Mouse (Mus musculus): ENCODE measurements around the gene Prss21. TPM values are rescaled to one million over a fixed set of nuclear protein-coding genes. Genes with fewer than 3 reads are reported as not detected.

The Prss21 gene
- polyA plus RNA-seq, 1 experiment, result not detected

- Histone ChIP-seq H3K4me3 (replicated peaks; ENCODE audit: extremely low read depth, low read depth, low read length) (no peak overlapping the region), H3K4me1 (ENCODE audit: control insufficient read depth, insufficient read depth, low read length) (no peaks in the 10 kb centered on the region)
- TF ChIP-seq CTCF (IDR thresholded peaks at IDR 0.05; ENCODE audit: insufficient read depth, low read length) (no peak), POLR2A (IDR thresholded peaks at IDR 0.05; ENCODE audit: borderline replicate concordance, extremely low read depth, low read depth, low read length) (no peak)
- DNase-seq, result no peak
- WGBS, result 94% methylated on average over 1 of the region's 1 CpGs
These were observed 36.7 kb upstream of the Prss21 start for GRCm38 (mm10) chr17:23831201-23831600.

GRCm38 (mm10) chr17:23836006-23836575 lies 31.8 kb upstream of the Prss21 start, which contains the start of gene Prss33:
Gene Prss33, minus strand, starts transcription at chr17:23836056.
- WGBS, result 81% methylated on average over 8 of the region's 8 CpGs
- Histone ChIP-seq H3K4me3 (replicated peaks; ENCODE audit: extremely low read depth, low read depth, low read length) (no peak within 1 kb of the TSS), H3K4me1 (ENCODE audit: control insufficient read depth, insufficient read depth, low read length) (no peaks in the 10 kb centered on the region)
- TF ChIP-seq CTCF (IDR thresholded peaks at IDR 0.05; ENCODE audit: insufficient read depth, low read length) (no peak), POLR2A (IDR thresholded peaks at IDR 0.05; ENCODE audit: borderline replicate concordance, extremely low read depth, low read depth, low read length) (no peak)
- no peak for DNase-seq

- Histone ChIP-seq H3K4me1 (ENCODE audit: control insufficient read depth, insufficient read depth, low read length) (no peaks in the 10 kb centered on the region), H3K4me3 (replicated peaks; ENCODE audit: extremely low read depth, low read depth, low read length) (no peak overlapping the region)
- TF ChIP-seq CTCF (IDR thresholded peaks at IDR 0.05; ENCODE audit: insufficient read depth, low read length) (peak; percentile 66), POLR2A (IDR thresholded peaks at IDR 0.05; ENCODE audit: borderline replicate concordance, extremely low read depth, low read depth, low read length) (no peak)
- WGBS, result 30% methylated on average over 4 of the region's 4 CpGs
- peak; percentile 46 for DNase-seq
These were observed 26.7 kb upstream of the Prss21 start for GRCm38 (mm10) chr17:23841145-23841544.

GRCm38 (mm10) chr17:23843141-23843811 lies 24.6 kb upstream of the Prss21 start:
- 0 out of 2 replicates have a peak, but pooled peaks have one; percentile 2 for TF ChIP-seq CTCF (IDR thresholded peaks at IDR 0.05; ENCODE audit: insufficient read depth, low read length)
- TF ChIP-seq POLR2A (IDR thresholded peaks at IDR 0.05; ENCODE audit: borderline replicate concordance, extremely low read depth, low read depth, low read length), result no peak
- 63% methylated on average over 23 of the region's 23 CpGs for WGBS
- H3K4me3 ChIP-seq (replicated peaks; ENCODE audit: extremely low read depth, low read depth, low read length), result no peak overlapping the region
- DNase-seq, result no peak
- no peaks in the 10 kb centered on the region for H3K4me1 ChIP-seq (ENCODE audit: control insufficient read depth, insufficient read depth, low read length)

- 19% methylated on average over 19 of the region's 19 CpGs for WGBS
- no peak within 1 kb of the TSS for H3K4me3 ChIP-seq (replicated peaks; ENCODE audit: extremely low read depth, low read depth, low read length)
- DNase-seq, result peak; percentile 64
These were observed 24.0 kb upstream of the Prss21 start, which contains the start of the genes Prss32 and Prss41 for GRCm38 (mm10) chr17:23843812-23844273. Gene Prss32, plus strand, starts transcription at chr17:23843855. Gene Prss41, minus strand, starts transcription at chr17:23844172.

GRCm38 (mm10) chr17:23850028-23850427 lies 17.8 kb upstream of the Prss21 start:
- DNase-seq, result no peak
- Histone ChIP-seq H3K4me3 (replicated peaks; ENCODE audit: extremely low read depth, low read depth, low read length) (no peak overlapping the region), H3K4me1 (ENCODE audit: control insufficient read depth, insufficient read depth, low read length) (no peaks in the 10 kb centered on the region)
- 63% methylated on average over 2 of the region's 2 CpGs for WGBS
- TF ChIP-seq POLR2A (IDR thresholded peaks at IDR 0.05; ENCODE audit: borderline replicate concordance, extremely low read depth, low read depth, low read length) (no peak), CTCF (IDR thresholded peaks at IDR 0.05; ENCODE audit: insufficient read depth, low read length) (no peak)

More at GRCm38 (mm10) chr17:23843812-23844273, 24.0 kb upstream of the Prss21 start, which contains the start of the genes Prss32 and Prss41:
- H3K4me1 ChIP-seq (ENCODE audit: control insufficient read depth, insufficient read depth, low read length), result no peaks in the 10 kb centered on the region
- TF ChIP-seq POLR2A (IDR thresholded peaks at IDR 0.05; ENCODE audit: borderline replicate concordance, extremely low read depth, low read depth, low read length) (no peak), CTCF (IDR thresholded peaks at IDR 0.05; ENCODE audit: insufficient read depth, low read length) (peak; percentile 65)

- H3K4me1 ChIP-seq (ENCODE audit: control insufficient read depth, insufficient read depth, low read length), result no peaks in the 10 kb centered on the region
- no peak overlapping the region for H3K4me3 ChIP-seq (replicated peaks; ENCODE audit: extremely low read depth, low read depth, low read length)
- 32% methylated on average over 19 of the region's 19 CpGs for WGBS
- peak; percentile 69 for DNase-seq
- TF ChIP-seq POLR2A (IDR thresholded peaks at IDR 0.05; ENCODE audit: borderline replicate concordance, extremely low read depth, low read depth, low read length), result no peak
- peak; percentile 63 for TF ChIP-seq CTCF (IDR thresholded peaks at IDR 0.05; ENCODE audit: insufficient read depth, low read length)
These were observed 16.8 kb upstream of the Prss21 start for GRCm38 (mm10) chr17:23850853-23851749.

GRCm38 (mm10) chr17:23853292-23853691 lies 14.6 kb upstream of the Prss21 start:
- WGBS, result 42% methylated on average over 5 of the region's 5 CpGs
- Histone ChIP-seq H3K4me3 (replicated peaks; ENCODE audit: extremely low read depth, low read depth, low read length) (no peak overlapping the region), H3K4me1 (ENCODE audit: control insufficient read depth, insufficient read depth, low read length) (no peaks in the 10 kb centered on the region)
- TF ChIP-seq POLR2A (IDR thresholded peaks at IDR 0.05; ENCODE audit: borderline replicate concordance, extremely low read depth, low read depth, low read length) (no peak), CTCF (IDR thresholded peaks at IDR 0.05; ENCODE audit: insufficient read depth, low read length) (peak; percentile 62)
- peak; percentile 30 for DNase-seq

- TF ChIP-seq POLR2A (IDR thresholded peaks at IDR 0.05; ENCODE audit: borderline replicate concordance, extremely low read depth, low read depth, low read length), result no peak
- TF ChIP-seq CTCF (IDR thresholded peaks at IDR 0.05; ENCODE audit: insufficient read depth, low read length), result no peak
- no peak for DNase-seq
- 79% methylated on average over 10 of the region's 10 CpGs for WGBS
- Histone ChIP-seq H3K4me3 (replicated peaks; ENCODE audit: extremely low read depth, low read depth, low read length) (no peak overlapping the region), H3K4me1 (ENCODE audit: control insufficient read depth, insufficient read depth, low read length) (no peaks in the 10 kb centered on the region)
These were observed 13.6 kb upstream of the Prss21 start for GRCm38 (mm10) chr17:23854229-23854765.

Data from lung, adult 2 months (tissue).